Mouse (Mus musculus): ENCODE data around the gene Prss54.

DNA sequence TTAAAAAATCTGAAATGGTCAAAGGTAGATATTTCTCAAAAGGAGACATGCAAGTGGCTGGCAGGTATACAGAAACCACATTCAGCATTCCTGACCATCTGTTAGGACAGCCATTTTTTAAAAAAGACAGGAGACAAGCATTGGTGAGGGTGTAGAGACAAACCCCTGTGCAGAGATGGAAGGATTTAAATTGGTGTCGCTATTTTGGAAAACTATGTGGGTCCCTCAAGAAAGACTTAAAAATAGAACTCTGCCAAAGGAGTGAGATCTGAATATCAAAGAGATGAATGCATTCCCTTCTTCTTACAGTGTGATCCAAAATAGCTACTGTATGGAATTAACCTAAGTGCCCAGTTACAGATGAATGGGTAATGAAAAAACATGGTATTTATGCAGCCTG is 11.2 kb upstream of the Prss54 start:
- TF ChIP-seq POLR2A (IDR thresholded peaks at IDR 0.05; ENCODE audit: borderline replicate concordance, extremely low read depth, low read depth, low read length) (no peak), CTCF (IDR thresholded peaks at IDR 0.05; ENCODE audit: insufficient read depth, low read length) (no peak)
